In genomic region chr9:77410524-77410923, GRCm38 (mm10) we compare ENCODE assay signal across 23 mouse cellular contexts. TPM values are rescaled to one million over a fixed set of nuclear protein-coding genes. Genes with fewer than 3 reads are reported as not detected.
"Had no signal": no experiment of that assay in that cellular context is flagged by ENCODE, and none has a peak within 500 bp of the region (broad histone marks: within the 10 kb centered on the region; RNA-seq: fewer than 3 reads in every experiment).

No protein-coding gene starts in this region.

- H3K27me3 ChIP-seq: midbrain, embryonic 13.5 days; midbrain, embryonic 15.5 days; neural tube, embryonic 13.5 days; neural tube, embryonic 15.5 days had no signal

- H3K9ac ChIP-seq: liver, embryonic 12.5 days; liver, embryonic 14.5 days; lung, embryonic 14.5 days; midbrain, embryonic 13.5 days; midbrain, embryonic 15.5 days; neural tube, embryonic 13.5 days; neural tube, embryonic 15.5 days had no signal

- ATAC-seq: liver, embryonic 12.5 days; midbrain, embryonic 13.5 days; midbrain, embryonic 15.5 days had no signal

- H3K4me2 ChIP-seq: liver, embryonic 12.5 days; lung, embryonic 14.5 days; midbrain, embryonic 13.5 days; midbrain, embryonic 15.5 days; neural tube, embryonic 13.5 days; neural tube, embryonic 15.5 days had no signal

- H3K4me3 ChIP-seq: liver, embryonic 12.5 days; midbrain, embryonic 10.5 days; midbrain, embryonic 13.5 days; midbrain, embryonic 15.5 days; myocyte; neural tube, embryonic 13.5 days; neural tube, embryonic 15.5 days had no signal

- H3K9me3 ChIP-seq: liver, embryonic 12.5 days; midbrain, embryonic 10.5 days; midbrain, embryonic 13.5 days; midbrain, embryonic 15.5 days; neural tube, embryonic 13.5 days; neural tube, embryonic 15.5 days had no signal

- DNase-seq: lung, postnatal 4 days; retina, postnatal 1 day; right cerebral cortex, adult 18-20 months; right cerebral cortex, postnatal 25 days; right cerebral cortex, postnatal 4 days; spleen, adult 18-20 months; thymus, adult 18-20 months; thymus, postnatal 14 days; thymus, postnatal 36 days had no signal

- H3K4me1 ChIP-seq: liver, embryonic 12.5 days; midbrain, embryonic 15.5 days; neural tube, embryonic 15.5 days had no signal

- H3K27ac ChIP-seq: liver, embryonic 12.5 days; liver, embryonic 14.5 days; midbrain, embryonic 10.5 days; midbrain, embryonic 13.5 days; midbrain, embryonic 15.5 days; neural tube, embryonic 13.5 days; neural tube, embryonic 15.5 days had no signal

- H3K36me3 ChIP-seq: liver, embryonic 12.5 days; midbrain, embryonic 10.5 days; midbrain, embryonic 13.5 days; midbrain, embryonic 15.5 days; neural tube, embryonic 13.5 days; neural tube, embryonic 15.5 days had no signal

RNA-seq across cellular contexts. Expression of gene Mlip, which starts 57.8 kb away (rescaled TPM):
- total RNA-seq: megakaryocyte, adult 5-6 weeks; megakaryocyte-erythroid progenitor cell, adult 5-6 weeks had no signal
- polyA plus RNA-seq: liver, embryonic 12.5 days; liver, embryonic 14.5 days; neural tube, embryonic 11.5 days; small intestine, adult 2 months; thymus, postnatal 0 days had no signal
